Mouse (Mus musculus) heart, embryonic 11.5 days (tissue): Measurements from ENCODE around the gene Rassf3. TPM values are rescaled to one million over a fixed set of nuclear protein-coding genes. Genes with fewer than 3 reads are reported as not detected.

Experiments used
- ATAC-seq: fragments of 200-750 bp; cut with Nextera tagmentation; replicated peaks from 2 replicates; pipeline ENCODE4 v1.8.0; 2017; ENCODE audit warnings: moderate library complexity; ENCODE audit not compliant: insufficient number of reproducible peaks, low FRiP score, low TSS enrichment
- H3K27ac ChIP-seq: fragments of 300-500 bp; sonication (generic); 2 replicates; pipeline ENCODE4 v1.5.1; 2014; ENCODE audit warnings: mild to moderate bottlenecking, low read depth, low read length
- H3K27me3 ChIP-seq: fragments of 300-500 bp; sonication (generic); 2 replicates; pipeline ENCODE4 v1.6.1; 2014; ENCODE audit warnings: mild to moderate bottlenecking, low read length, mixed read lengths; ENCODE audit not compliant: control insufficient read depth, insufficient read depth
- H3K36me3 ChIP-seq: fragments of 300-500 bp; sonication (generic); 2 replicates; pipeline ENCODE4 v1.6.1; 2014; ENCODE audit warnings: mild to moderate bottlenecking, low read length, moderate library complexity, mixed read lengths; ENCODE audit not compliant: control insufficient read depth, insufficient read depth
- H3K4me1 ChIP-seq: fragments of 300-500 bp; sonication (generic); 2 replicates; pipeline ENCODE4 v1.6.1; 2014; ENCODE audit warnings: low read length; ENCODE audit not compliant: control insufficient read depth, insufficient read depth
- H3K4me2 ChIP-seq: fragments of 300-500 bp; sonication (generic); 2 replicates; pipeline ENCODE4 v1.6.1; 2014; ENCODE audit warnings: mild to moderate bottlenecking, moderate library complexity
- H3K4me3 ChIP-seq: fragments of 300-500 bp; sonication (generic); 2 replicates; pipeline ENCODE4 v1.5.1; 2014; ENCODE audit warnings: low read depth, low read length
- H3K9ac ChIP-seq: fragments of 300-500 bp; sonication (generic); 2 replicates; pipeline ENCODE4 v1.6.1; 2014; ENCODE audit warnings: mild to moderate bottlenecking, low read depth, low read length, moderate library complexity
- H3K9me3 ChIP-seq: fragments of 300-500 bp; sonication (generic); replicated peaks from 2 replicates; pipeline ENCODE4 v1.6.1; 2016; ENCODE audit warnings: low read length; ENCODE audit not compliant: control insufficient read depth
- WGBS: fragments of 180-500 bp; shearing (Covaris S2); extraction: QIAGEN DNeasy Blood & Tissue Kit; methylation state at CpG from one replicate; pipeline ENCODE4 v1.1.7; 2014; ENCODE audit not compliant: insufficient replicate concordance; 5-methylcytosine and 5-hydroxymethylcytosine counted together
- polyA plus RNA-seq: library from polyadenylated mRNA; unstranded; fragments of >200 nt; fragmentation: Nextera tagmentation; extraction: Ambion mirVana; gene quantifications from 2 replicates; pipeline ENCODE4 v1.2.1, GENCODE M21; 2014

Rassf3 gene
- polyA plus RNA-seq, 1 experiment from 2014 or later, result 18.3 TPM

GRCm38 (mm10) chr10:121479987-121480386, 3.8 kb upstream of the Rassf3 start:
- no peak overlapping the region for H3K27ac ChIP-seq
- H3K4me2 ChIP-seq, result no peak overlapping the region
- H3K4me3 ChIP-seq, result no peak overlapping the region
- WGBS, result 80% methylated on average over 1 of the region's 1 CpGs
- no peaks in the 10 kb centered on the region for H3K36me3 ChIP-seq
- ATAC-seq, result no peak
- H3K9me3 ChIP-seq, result no peaks in the 10 kb centered on the region
- H3K9ac ChIP-seq, result no peak overlapping the region
- no peaks in the 10 kb centered on the region for H3K27me3 ChIP-seq
- peaks cover 9% of the 10 kb centered on the region; the same call in 1 of the 2 replicates for H3K4me1 ChIP-seq

- Histone ChIP-seq H3K27me3 (no peaks in the 10 kb centered on the region), H3K4me3 (peak overlapping the region; percentile 81), H3K27ac (peak overlapping the region; percentile 90), H3K36me3 (no peaks in the 10 kb centered on the region), H3K4me2 (peak overlapping the region; percentile 69), H3K4me1 (peaks cover 30% of the 10 kb centered on the region), H3K9ac (peak overlapping the region; percentile 67), H3K9me3 (no peaks in the 10 kb centered on the region)
- no peak for ATAC-seq
- WGBS, result 12% methylated on average over 10 of the region's 10 CpGs
These were observed 1.3 kb upstream of the Rassf3 start for GRCm38 (mm10) chr10:121477433-121477832.

GRCm38 (mm10) chr10:121476968-121477337, 806 bp upstream of the Rassf3 start:
- no peak for ATAC-seq
- 17% methylated on average over 8 of the region's 8 CpGs for WGBS
- H3K9ac ChIP-seq, result peak overlapping the region; percentile 67

GRCm38 (mm10) chr10:121475672-121476146, 438 bp downstream of the Rassf3 start:
- H3K4me1 ChIP-seq, result peaks cover 42% of the 10 kb centered on the region

More at GRCm38 (mm10) chr10:121476968-121477337, 806 bp upstream of the Rassf3 start:
- no peaks in the 10 kb centered on the region for H3K36me3 ChIP-seq
- H3K4me3 ChIP-seq, result peak overlapping the region; percentile 81
- no peaks in the 10 kb centered on the region for H3K27me3 ChIP-seq
- H3K4me2 ChIP-seq, result peak overlapping the region; percentile 69
- H3K4me1 ChIP-seq, result peaks cover 34% of the 10 kb centered on the region
- H3K27ac ChIP-seq, result peak overlapping the region; percentile 90
- no peaks in the 10 kb centered on the region for H3K9me3 ChIP-seq

GRCm38 (mm10) chr10:121475101-121475671, 961 bp downstream of the Rassf3 start:
- under 1% methylated on average over 31 of the region's 31 CpGs for WGBS
- no peaks in the 10 kb centered on the region for H3K27me3 ChIP-seq
- H3K4me3 ChIP-seq, result peak overlapping the region; percentile 81
- peak overlapping the region; percentile 85 for H3K27ac ChIP-seq
- no peaks in the 10 kb centered on the region for H3K36me3 ChIP-seq
- no peaks in the 10 kb centered on the region for H3K9me3 ChIP-seq
- no peak for ATAC-seq
- peaks cover 42% of the 10 kb centered on the region for H3K4me1 ChIP-seq
- peak overlapping the region; percentile 69 for H3K4me2 ChIP-seq
- peak overlapping the region; percentile 96 for H3K9ac ChIP-seq

More at GRCm38 (mm10) chr10:121475672-121476146, 438 bp downstream of the Rassf3 start:
- Histone ChIP-seq H3K4me2 (peak overlapping the region; percentile 69), H3K36me3 (no peaks in the 10 kb centered on the region), H3K27ac (peak overlapping the region; percentile 85), H3K9ac (peak overlapping the region; percentile 96), H3K9me3 (no peaks in the 10 kb centered on the region), H3K4me3 (peak overlapping the region; percentile 81), H3K27me3 (no peaks in the 10 kb centered on the region)
- WGBS, result under 1% methylated on average over 45 of the region's 45 CpGs
- peak; percentile 59 for ATAC-seq

GRCm38 (mm10) chr10:121474288-121474687, 1.9 kb downstream of the Rassf3 start:
- Histone ChIP-seq H3K4me3 (peak overlapping the region; percentile 81), H3K9me3 (no peaks in the 10 kb centered on the region), H3K36me3 (no peaks in the 10 kb centered on the region), H3K27me3 (no peaks in the 10 kb centered on the region), H3K9ac (peak overlapping the region; percentile 96), H3K27ac (peak overlapping the region; percentile 85; the same call in 1 of the 2 replicates), H3K4me2 (peak overlapping the region; percentile 69), H3K4me1 (peaks cover 47% of the 10 kb centered on the region)
- ATAC-seq, result no peak
- WGBS, result 15% methylated on average over 4 of the region's 4 CpGs

GRCm38 (mm10) chr10:121473723-121474215, 2.4 kb downstream of the Rassf3 start:
- 28% methylated on average over 12 of the region's 12 CpGs for WGBS
- ATAC-seq, result no peak
- H3K4me3 ChIP-seq, result peak overlapping the region; percentile 81
- H3K4me2 ChIP-seq, result peak overlapping the region; percentile 69
- H3K4me1 ChIP-seq, result peaks cover 52% of the 10 kb centered on the region
- H3K27me3 ChIP-seq, result no peaks in the 10 kb centered on the region
- no peaks in the 10 kb centered on the region for H3K9me3 ChIP-seq
- H3K9ac ChIP-seq, result peak overlapping the region; percentile 96
- H3K36me3 ChIP-seq, result no peaks in the 10 kb centered on the region
- H3K27ac ChIP-seq, result peak overlapping the region; percentile 85; the same call in 1 of the 2 replicates

- H3K9ac ChIP-seq, result no peak overlapping the region
- 57% methylated on average over 11 of the region's 11 CpGs for WGBS
These were observed 3.4 kb downstream of the Rassf3 start for GRCm38 (mm10) chr10:121472593-121473217.

More at GRCm38 (mm10) chr10:121472593-121473217, 3.4 kb downstream of the Rassf3 start:
- Histone ChIP-seq H3K4me2 (peak overlapping the region; percentile 69), H3K9me3 (no peaks in the 10 kb centered on the region), H3K4me1 (peaks cover 53% of the 10 kb centered on the region), H3K27me3 (no peaks in the 10 kb centered on the region), H3K4me3 (no peak overlapping the region), H3K36me3 (no peaks in the 10 kb centered on the region), H3K27ac (peak overlapping the region; percentile 38; the same call in 1 of the 2 replicates)
- no peak for ATAC-seq
